Mouse (Mus musculus): ENCODE data around the gene Qrich2. TPM values are rescaled to one million over a fixed set of nuclear protein-coding genes. Genes with fewer than 3 reads are reported as not detected.

Qrich2 gene
- total and polyA plus RNA-seq, 2 experiments from 2014 or later = not detected

- no peaks in the 10 kb centered on the region for H3K36me3 ChIP-seq (ENCODE audit: insufficient read depth)
- 85% methylated on average over 17 of the region's 17 CpGs for WGBS
- no peak overlapping the region for H3K9ac ChIP-seq
- no peaks in the 10 kb centered on the region for H3K4me1 ChIP-seq (ENCODE audit: insufficient read depth)
- H3K27ac ChIP-seq (ENCODE audit: low read depth, low read length) = no peak overlapping the region
- TF ChIP-seq CTCF (IDR thresholded peaks at IDR 0.05; ENCODE audit: low read depth) = no peak
- H3K27me3 ChIP-seq (ENCODE audit: insufficient read depth, low read length) = no peaks in the 10 kb centered on the region
- no peak overlapping the region for H3K4me3 ChIP-seq (ENCODE audit: low read depth, low read length)
- H3K9me3 ChIP-seq (ENCODE audit: low read length) = no peaks in the 10 kb centered on the region
- no peak overlapping the region for H3K4me2 ChIP-seq (ENCODE audit: low read depth)
- DNase-seq = no peak
- no peak for ATAC-seq
Observed at GRCm38 (mm10) chr11:116506151-116506875, 40.3 kb upstream of the Qrich2 start.

DNA sequence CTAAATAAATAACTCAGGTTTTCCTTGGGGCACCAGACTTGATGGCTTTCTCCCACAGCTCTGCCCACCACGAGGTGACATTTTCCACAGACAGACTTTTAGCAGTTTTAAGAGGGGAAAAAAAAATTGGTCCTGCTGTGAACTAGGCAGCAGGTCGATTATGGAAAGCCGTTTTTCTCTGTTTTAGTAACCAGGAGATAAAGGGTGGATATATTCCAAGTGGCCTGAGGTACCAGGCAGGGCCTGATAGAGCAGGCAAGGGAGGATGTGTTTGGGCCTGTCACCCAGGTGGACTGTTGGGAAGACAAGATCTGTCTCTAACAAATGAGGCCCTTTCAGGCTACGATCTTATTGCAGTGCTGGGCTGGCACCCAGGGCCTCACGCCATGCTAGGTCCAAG lies 39.5 kb upstream of the Qrich2 start:
- H3K9ac ChIP-seq = no peak overlapping the region
- no peak for TF ChIP-seq CTCF (IDR thresholded peaks at IDR 0.05; ENCODE audit: low read depth)
- H3K36me3 ChIP-seq (ENCODE audit: insufficient read depth) = no peaks in the 10 kb centered on the region
- no peak overlapping the region for H3K27ac ChIP-seq (ENCODE audit: low read depth, low read length)
- ATAC-seq = no peak
- no peak overlapping the region for H3K4me3 ChIP-seq (ENCODE audit: low read depth, low read length)
- no peaks in the 10 kb centered on the region for H3K27me3 ChIP-seq (ENCODE audit: insufficient read depth, low read length)
- H3K4me2 ChIP-seq (ENCODE audit: low read depth) = no peak overlapping the region
- H3K4me1 ChIP-seq (ENCODE audit: insufficient read depth) = no peaks in the 10 kb centered on the region
- H3K9me3 ChIP-seq (ENCODE audit: low read length) = no peaks in the 10 kb centered on the region
- DNase-seq = no peak
- WGBS = 61% methylated on average over 5 of the region's 5 CpGs

DNA sequence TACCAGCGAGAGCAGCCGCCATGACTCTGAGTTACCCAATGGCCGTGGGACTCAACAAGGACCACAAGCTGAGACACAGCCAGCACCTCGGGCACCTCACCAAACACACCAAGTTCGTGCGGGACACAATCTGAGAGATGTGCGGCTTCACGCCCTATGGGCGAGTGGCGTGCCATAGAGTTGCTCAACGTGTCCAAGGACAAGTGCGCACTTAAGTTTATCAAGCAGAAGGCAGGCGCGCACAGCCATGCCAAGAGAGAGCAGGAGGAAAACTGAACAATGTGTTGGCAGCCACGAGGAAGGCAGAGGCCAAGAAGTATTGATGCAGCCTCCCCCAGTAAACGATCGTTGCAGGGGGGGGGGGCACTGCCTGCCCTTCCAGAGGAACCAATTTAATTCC lies 38.5 kb upstream of the Qrich2 start:
- H3K9ac ChIP-seq = no peak overlapping the region
- H3K9me3 ChIP-seq (ENCODE audit: low read length) = no peaks in the 10 kb centered on the region
- ATAC-seq (peak; percentile 36; the same call in 1 of the 2 replicates), DNase-seq (peak; percentile 27)
- no peak overlapping the region for H3K27ac ChIP-seq (ENCODE audit: low read depth, low read length)
- no peak overlapping the region for H3K4me2 ChIP-seq (ENCODE audit: low read depth)
- WGBS = 72% methylated on average over 17 of the region's 17 CpGs
- no peaks in the 10 kb centered on the region for H3K27me3 ChIP-seq (ENCODE audit: insufficient read depth, low read length)
- H3K4me1 ChIP-seq (ENCODE audit: insufficient read depth) = no peaks in the 10 kb centered on the region
- no peak overlapping the region for H3K4me3 ChIP-seq (ENCODE audit: low read depth, low read length)
- H3K36me3 ChIP-seq (ENCODE audit: insufficient read depth) = no peaks in the 10 kb centered on the region
- no peak for TF ChIP-seq CTCF (IDR thresholded peaks at IDR 0.05; ENCODE audit: low read depth)

DNA sequence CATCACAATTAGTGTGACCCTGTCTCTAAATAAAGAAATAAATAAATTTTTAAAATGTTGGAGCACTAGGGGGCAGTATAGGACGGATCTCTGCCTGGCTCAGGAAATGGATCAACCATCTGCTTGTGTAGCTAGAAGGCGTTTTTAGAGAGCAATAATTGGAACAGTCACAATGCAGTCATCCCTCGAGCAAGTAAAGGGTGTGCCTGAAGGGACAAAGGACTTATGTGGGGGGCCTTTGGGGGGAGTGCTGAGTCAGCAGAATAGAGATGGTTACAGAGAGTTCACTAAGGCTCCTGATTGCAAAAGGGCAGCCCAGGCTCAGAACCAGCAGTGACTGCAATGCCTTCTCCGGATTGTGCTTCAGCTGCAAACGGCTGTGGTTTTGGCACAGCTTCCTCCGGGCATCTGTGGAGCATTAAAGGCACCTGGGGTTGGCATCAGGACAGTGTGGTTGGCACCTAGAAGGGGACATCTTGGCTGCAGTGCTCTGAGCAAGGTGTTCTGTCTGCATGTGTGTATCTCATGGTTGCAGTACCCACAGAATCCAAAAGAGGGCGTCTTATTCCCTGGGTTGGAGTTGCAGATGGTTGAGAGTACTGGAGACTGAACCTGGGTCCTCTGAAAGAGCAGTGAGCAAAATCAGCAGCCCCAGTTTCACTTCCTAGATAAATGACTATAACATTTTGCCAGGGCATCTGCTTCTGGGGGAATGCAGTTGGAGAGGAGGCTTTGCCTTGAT lies 35.1 kb upstream of the Qrich2 start:
- peak; percentile 90 for ATAC-seq
- H3K27ac ChIP-seq (ENCODE audit: low read depth, low read length) = peak overlapping the region; percentile 67; the same call in 1 of the 2 replicates
- H3K9me3 ChIP-seq (ENCODE audit: low read length) = no peaks in the 10 kb centered on the region
- peak; percentile 78 for DNase-seq
- no peaks in the 10 kb centered on the region for H3K27me3 ChIP-seq (ENCODE audit: insufficient read depth, low read length)
- H3K9ac ChIP-seq = 0 out of 2 replicates have a peak overlapping the region, but pooled peaks have one; percentile 0
- no peak overlapping the region for H3K4me2 ChIP-seq (ENCODE audit: low read depth)
- peak; percentile 67 for TF ChIP-seq CTCF (IDR thresholded peaks at IDR 0.05; ENCODE audit: low read depth)
- H3K4me1 ChIP-seq (ENCODE audit: insufficient read depth) = no peaks in the 10 kb centered on the region
- H3K36me3 ChIP-seq (ENCODE audit: insufficient read depth) = no peaks in the 10 kb centered on the region
- H3K4me3 ChIP-seq (ENCODE audit: low read depth, low read length) = no peak overlapping the region
- 14% methylated on average over 7 of the region's 7 CpGs for WGBS

DNA sequence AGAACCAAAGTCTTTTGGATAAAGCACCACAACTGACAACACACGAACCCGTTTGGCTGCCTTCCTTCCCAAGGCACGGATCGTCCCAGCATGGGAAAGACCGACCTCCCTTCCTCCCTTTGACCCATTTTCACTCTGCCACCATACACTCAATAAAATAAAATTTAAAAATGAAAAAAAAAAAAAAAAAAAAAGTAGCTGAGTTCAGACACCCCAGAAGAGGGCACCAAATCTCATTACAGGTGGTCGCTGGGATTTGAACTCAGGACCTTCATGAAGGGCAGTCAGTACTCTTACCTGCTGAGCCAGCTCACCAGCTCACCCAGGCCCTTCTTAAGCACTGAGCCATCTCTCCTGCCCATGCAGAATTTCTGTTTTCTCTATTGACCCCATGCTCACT lies 33.0 kb upstream of the Qrich2 start:
- Histone ChIP-seq H3K27ac (ENCODE audit: low read depth, low read length) (no peak overlapping the region), H3K9me3 (ENCODE audit: low read length) (no peaks in the 10 kb centered on the region), H3K27me3 (ENCODE audit: insufficient read depth, low read length) (no peaks in the 10 kb centered on the region), H3K4me2 (ENCODE audit: low read depth) (peak overlapping the region; percentile 44; the same call in 1 of the 2 replicates), H3K9ac (no peak overlapping the region), H3K36me3 (ENCODE audit: insufficient read depth) (no peaks in the 10 kb centered on the region), H3K4me3 (ENCODE audit: low read depth, low read length) (no peak overlapping the region), H3K4me1 (ENCODE audit: insufficient read depth) (no peaks in the 10 kb centered on the region)
- TF ChIP-seq CTCF (IDR thresholded peaks at IDR 0.05; ENCODE audit: low read depth) = no peak
- no peak for DNase-seq
- ATAC-seq = no peak
- WGBS = 45% methylated on average over 6 of the region's 6 CpGs

- DNase-seq = no peak
- H3K4me3 ChIP-seq (ENCODE audit: low read depth, low read length) = peak overlapping the region; percentile 12; the same call in 1 of the 2 replicates
- TF ChIP-seq CTCF (IDR thresholded peaks at IDR 0.05; ENCODE audit: low read depth) = no peak
Observed at GRCm38 (mm10) chr11:116498596-116498995, 32.6 kb upstream of the Qrich2 start.

GRCm38 (mm10) chr11:116497313-116497712 lies 31.3 kb upstream of the Qrich2 start:
- 89% methylated on average over 4 of the region's 4 CpGs for WGBS
- no peak for TF ChIP-seq CTCF (IDR thresholded peaks at IDR 0.05; ENCODE audit: low read depth)

More at GRCm38 (mm10) chr11:116498596-116498995, 32.6 kb upstream of the Qrich2 start:
- no peaks in the 10 kb centered on the region for H3K9me3 ChIP-seq (ENCODE audit: low read length)
- no peak overlapping the region for H3K9ac ChIP-seq
- WGBS = 30% methylated on average over 32 of the region's 34 CpGs
- H3K36me3 ChIP-seq (ENCODE audit: insufficient read depth) = no peaks in the 10 kb centered on the region
- peak overlapping the region; percentile 44 for H3K4me2 ChIP-seq (ENCODE audit: low read depth)
- ATAC-seq = no peak
- no peak overlapping the region for H3K27ac ChIP-seq (ENCODE audit: low read depth, low read length)
- H3K4me1 ChIP-seq (ENCODE audit: insufficient read depth) = no peaks in the 10 kb centered on the region
- H3K27me3 ChIP-seq (ENCODE audit: insufficient read depth, low read length) = no peaks in the 10 kb centered on the region

More at GRCm38 (mm10) chr11:116497313-116497712, 31.3 kb upstream of the Qrich2 start:
- no peak for ATAC-seq
- H3K4me3 ChIP-seq (ENCODE audit: low read depth, low read length) = no peak overlapping the region
- no peak overlapping the region for H3K9ac ChIP-seq
- no peak overlapping the region for H3K4me2 ChIP-seq (ENCODE audit: low read depth)
- no peaks in the 10 kb centered on the region for H3K27me3 ChIP-seq (ENCODE audit: insufficient read depth, low read length)
- H3K36me3 ChIP-seq (ENCODE audit: insufficient read depth) = no peaks in the 10 kb centered on the region
- H3K27ac ChIP-seq (ENCODE audit: low read depth, low read length) = no peak overlapping the region
- no peaks in the 10 kb centered on the region for H3K9me3 ChIP-seq (ENCODE audit: low read length)
- no peak for DNase-seq
- H3K4me1 ChIP-seq (ENCODE audit: insufficient read depth) = no peaks in the 10 kb centered on the region
